Mouse (Mus musculus): ENCODE data around the gene Anxa5.

DNA sequence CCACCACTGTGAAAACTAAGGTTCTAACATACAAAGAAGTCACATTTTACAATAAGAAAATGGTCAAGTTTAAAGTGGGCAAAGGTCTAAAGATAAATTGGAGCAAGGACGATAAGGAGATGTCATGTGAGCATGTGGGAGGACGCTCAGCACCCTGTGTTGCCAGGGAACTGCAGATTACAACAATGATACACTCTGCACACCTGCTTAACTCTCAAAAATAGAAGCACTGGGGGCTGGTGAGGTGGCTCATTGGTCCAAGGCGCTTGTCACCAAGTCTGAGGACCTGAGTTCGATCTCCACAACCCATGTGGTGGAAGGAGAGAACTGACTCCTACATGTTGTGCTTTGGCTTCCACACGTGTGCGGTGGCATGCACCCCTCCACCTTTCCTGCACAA is 35.8 kb upstream of the Anxa5 start:
- TF ChIP-seq CTCF (IDR thresholded peaks at IDR 0.05; ENCODE audit: insufficient read depth, low read depth, low read length) (no peak), POLR2A (IDR thresholded peaks at IDR 0.05; ENCODE audit: insufficient read depth, low read depth, low read length) (no peak)

Measured in olfactory bulb, adult 2 months (tissue).